Mouse (Mus musculus): Measurements from ENCODE around the gene Lpcat2. TPM values are rescaled to one million over a fixed set of nuclear protein-coding genes. Genes with fewer than 3 reads are reported as not detected.

Gene Lpcat2
- total and polyA plus RNA-seq, 2 experiments, result 0.82 to 2.7 TPM

- no peak overlapping the region for H3K27ac ChIP-seq (replicated peaks; ENCODE audit: insufficient read depth, low read depth, low read length)
- H3K4me1 ChIP-seq (ENCODE audit: control insufficient read depth, insufficient read depth, low read length), result no peaks in the 10 kb centered on the region
- WGBS, result 87% methylated on average over 11 of the region's 11 CpGs
- H3K79me2 ChIP-seq (ENCODE audit: control insufficient read depth, insufficient read depth, low read length), result no peaks in the 10 kb centered on the region
- no peaks in the 10 kb centered on the region for H3K27me3 ChIP-seq (ENCODE audit: control insufficient read depth, insufficient read depth, low read length)
- no peak for TF ChIP-seq CTCF (IDR thresholded peaks at IDR 0.05; ENCODE audit: low read depth, low read length)
- no peaks in the 10 kb centered on the region for H3K36me3 ChIP-seq (ENCODE audit: control insufficient read depth, insufficient read depth, low read length)
- H3K9ac ChIP-seq (ENCODE audit: low read depth, low read length), result no peak overlapping the region
- no peak overlapping the region for H3K4me3 ChIP-seq (ENCODE audit: insufficient read depth, low read depth, low read length)
- no peak for DNase-seq (ENCODE audit: extremely low read depth, low read depth, low spot score)
Measured at GRCm38 (mm10) chr8:92903488-92904135, 48.5 kb downstream of the Lpcat2 start.

- DNase-seq (ENCODE audit: extremely low read depth, low read depth, low spot score), result no peak
Measured at GRCm38 (mm10) chr8:92906553-92906952, 51.4 kb downstream of the Lpcat2 start.

GRCm38 (mm10) chr8:92908448-92908847 lies 53.3 kb downstream of the Lpcat2 start:
- 92% methylated on average over 2 of the region's 2 CpGs for WGBS
- H3K27me3 ChIP-seq (ENCODE audit: control insufficient read depth, insufficient read depth, low read length), result no peaks in the 10 kb centered on the region
- no peaks in the 10 kb centered on the region for H3K4me1 ChIP-seq (ENCODE audit: control insufficient read depth, insufficient read depth, low read length)
- DNase-seq (ENCODE audit: extremely low read depth, low read depth, low spot score), result no peak
- H3K9ac ChIP-seq (ENCODE audit: low read depth, low read length), result no peak overlapping the region
- no peak overlapping the region for H3K4me3 ChIP-seq (ENCODE audit: insufficient read depth, low read depth, low read length)
- H3K79me2 ChIP-seq (ENCODE audit: control insufficient read depth, insufficient read depth, low read length), result no peaks in the 10 kb centered on the region
- no peaks in the 10 kb centered on the region for H3K36me3 ChIP-seq (ENCODE audit: control insufficient read depth, insufficient read depth, low read length)
- TF ChIP-seq POLR2A (IDR thresholded peaks at IDR 0.05; ENCODE audit: extremely low read depth, insufficient read depth, low read length), result no peak
- TF ChIP-seq CTCF (IDR thresholded peaks at IDR 0.05; ENCODE audit: low read depth, low read length), result no peak
- no peak overlapping the region for H3K27ac ChIP-seq (replicated peaks; ENCODE audit: insufficient read depth, low read depth, low read length)

More at GRCm38 (mm10) chr8:92906553-92906952, 51.4 kb downstream of the Lpcat2 start:
- TF ChIP-seq POLR2A (IDR thresholded peaks at IDR 0.05; ENCODE audit: extremely low read depth, insufficient read depth, low read length), result no peak
- no peak for TF ChIP-seq CTCF (IDR thresholded peaks at IDR 0.05; ENCODE audit: low read depth, low read length)
- Histone ChIP-seq H3K27ac (replicated peaks; ENCODE audit: insufficient read depth, low read depth, low read length) (no peak overlapping the region), H3K27me3 (ENCODE audit: control insufficient read depth, insufficient read depth, low read length) (no peaks in the 10 kb centered on the region), H3K79me2 (ENCODE audit: control insufficient read depth, insufficient read depth, low read length) (no peaks in the 10 kb centered on the region), H3K36me3 (ENCODE audit: control insufficient read depth, insufficient read depth, low read length) (no peaks in the 10 kb centered on the region), H3K4me3 (ENCODE audit: insufficient read depth, low read depth, low read length) (no peak overlapping the region), H3K9ac (ENCODE audit: low read depth, low read length) (no peak overlapping the region), H3K4me1 (ENCODE audit: control insufficient read depth, insufficient read depth, low read length) (no peaks in the 10 kb centered on the region)
- 94% methylated on average over 9 of the region's 9 CpGs for WGBS

- 85% methylated on average over 3 of the region's 3 CpGs for WGBS
- Histone ChIP-seq H3K9ac (ENCODE audit: low read depth, low read length) (no peak overlapping the region), H3K79me2 (ENCODE audit: control insufficient read depth, insufficient read depth, low read length) (no peaks in the 10 kb centered on the region), H3K27me3 (ENCODE audit: control insufficient read depth, insufficient read depth, low read length) (no peaks in the 10 kb centered on the region), H3K27ac (replicated peaks; ENCODE audit: insufficient read depth, low read depth, low read length) (no peak overlapping the region), H3K4me1 (ENCODE audit: control insufficient read depth, insufficient read depth, low read length) (no peaks in the 10 kb centered on the region), H3K36me3 (ENCODE audit: control insufficient read depth, insufficient read depth, low read length) (no peaks in the 10 kb centered on the region), H3K4me3 (ENCODE audit: insufficient read depth, low read depth, low read length) (no peak overlapping the region)
- DNase-seq (ENCODE audit: extremely low read depth, low read depth, low spot score), result no peak
- no peak for TF ChIP-seq POLR2A (IDR thresholded peaks at IDR 0.05; ENCODE audit: extremely low read depth, insufficient read depth, low read length)
- no peak for TF ChIP-seq CTCF (IDR thresholded peaks at IDR 0.05; ENCODE audit: low read depth, low read length)
Measured at GRCm38 (mm10) chr8:92911477-92911876, 56.3 kb downstream of the Lpcat2 start.

GRCm38 (mm10) chr8:92913396-92913795 lies 58.3 kb downstream of the Lpcat2 start:
- H3K9ac ChIP-seq (ENCODE audit: low read depth, low read length), result no peak overlapping the region
- no peaks in the 10 kb centered on the region for H3K27me3 ChIP-seq (ENCODE audit: control insufficient read depth, insufficient read depth, low read length)
- H3K27ac ChIP-seq (replicated peaks; ENCODE audit: insufficient read depth, low read depth, low read length), result no peak overlapping the region
- H3K4me1 ChIP-seq (ENCODE audit: control insufficient read depth, insufficient read depth, low read length), result no peaks in the 10 kb centered on the region
- WGBS, result 81% methylated on average over 7 of the region's 7 CpGs
- TF ChIP-seq CTCF (IDR thresholded peaks at IDR 0.05; ENCODE audit: low read depth, low read length) (no peak), POLR2A (IDR thresholded peaks at IDR 0.05; ENCODE audit: extremely low read depth, insufficient read depth, low read length) (no peak)
- no peak overlapping the region for H3K4me3 ChIP-seq (ENCODE audit: insufficient read depth, low read depth, low read length)
- no peaks in the 10 kb centered on the region for H3K36me3 ChIP-seq (ENCODE audit: control insufficient read depth, insufficient read depth, low read length)
- DNase-seq (ENCODE audit: extremely low read depth, low read depth, low spot score), result no peak
- H3K79me2 ChIP-seq (ENCODE audit: control insufficient read depth, insufficient read depth, low read length), result no peaks in the 10 kb centered on the region

- Histone ChIP-seq H3K79me2 (ENCODE audit: control insufficient read depth, insufficient read depth, low read length) (no peaks in the 10 kb centered on the region), H3K4me1 (ENCODE audit: control insufficient read depth, insufficient read depth, low read length) (no peaks in the 10 kb centered on the region), H3K4me3 (ENCODE audit: insufficient read depth, low read depth, low read length) (no peak overlapping the region), H3K27me3 (ENCODE audit: control insufficient read depth, insufficient read depth, low read length) (no peaks in the 10 kb centered on the region), H3K36me3 (ENCODE audit: control insufficient read depth, insufficient read depth, low read length) (no peaks in the 10 kb centered on the region), H3K27ac (replicated peaks; ENCODE audit: insufficient read depth, low read depth, low read length) (no peak overlapping the region), H3K9ac (ENCODE audit: low read depth, low read length) (no peak overlapping the region)
- TF ChIP-seq POLR2A (IDR thresholded peaks at IDR 0.05; ENCODE audit: extremely low read depth, insufficient read depth, low read length), result no peak
- TF ChIP-seq CTCF (IDR thresholded peaks at IDR 0.05; ENCODE audit: low read depth, low read length), result no peak
- WGBS, result 80% methylated on average over 3 of the region's 3 CpGs
- no peak for DNase-seq (ENCODE audit: extremely low read depth, low read depth, low spot score)
Measured at GRCm38 (mm10) chr8:92916082-92916481, 60.9 kb downstream of the Lpcat2 start.
